Mouse (Mus musculus) liver, postnatal 0 days (tissue): Measurements from ENCODE around the gene Emilin1.

Source experiments
- CTCF ChIP-seq: sonication (generic); IDR thresholded peaks from 2 replicates; pipeline ENCODE4 v1.5.1; 2016; ENCODE audit warnings: antibody characterized with exemption, low read depth
- EP300 ChIP-seq: IDR thresholded peaks from 2 replicates; pipeline ENCODE4 v1.6.1; 2016; ENCODE audit warnings: antibody characterized with exemption, low read depth, mild to moderate bottlenecking

- TF ChIP-seq CTCF (no peak), EP300 (0 out of 2 replicates have a peak, but pooled peaks have one; percentile 2)
Measured at GRCm38 (mm10) chr5:30961545-30962505, 48.6 kb downstream of the Emilin1 start.
